Mouse (Mus musculus): ENCODE data around the gene Lrpprc.

- TF ChIP-seq CTCF (IDR thresholded peaks at IDR 0.05; ENCODE audit: control insufficient read depth, insufficient read depth, insufficient read length) (no peak), USF1 (IDR thresholded peaks at IDR 0.05; ENCODE audit: low read depth) (no peak), MAX (IDR thresholded peaks at IDR 0.05) (no peak), CEBPB (IDR thresholded peaks at IDR 0.05; ENCODE audit: low read depth) (no peak), MYOD1 (IDR thresholded peaks at IDR 0.05; ENCODE audit: control insufficient read depth, insufficient read length, low read depth) (no peak), MYOG (IDR thresholded peaks at IDR 0.05; ENCODE audit: control insufficient read depth, extremely low read depth, insufficient read length) (no peak), FOSL1 (IDR thresholded peaks at IDR 0.05; ENCODE audit: insufficient read depth, low read length, poor library complexity, severe bottlenecking) (no peak)
Measured at GRCm38 (mm10) chr17:84724028-84724427, 66.6 kb downstream of the Lrpprc start.

All from C2C12 (cell line).